Mouse (Mus musculus) layer of hippocampus, postnatal 10 days (tissue): ENCODE measurements around the gene Lix1l. TPM values are rescaled to one million over a fixed set of nuclear protein-coding genes. Genes with fewer than 3 reads are reported as not detected.
"Not testable (repeated sequence)": the region's sequence is repeated elsewhere in the genome, so short reads cannot be mapped to it uniquely, and the experiment has no call there.

Experiments
- DNase-seq, 2 experiments: peaks; one replicate each; pipeline ENCODE4 v3.0.0; 2021; ENCODE audit warnings: low spot score in 2 of 2
- total RNA-seq, 2 experiments: library from RNA; stranded (reverse); gene quantifications; 2 replicates each; pipeline ENCODE4 v1.2.3; 2021

The Lix1l gene
- total RNA-seq, 2 experiments from 2014 or later, result 40.8 to 44.5 TPM

DNA sequence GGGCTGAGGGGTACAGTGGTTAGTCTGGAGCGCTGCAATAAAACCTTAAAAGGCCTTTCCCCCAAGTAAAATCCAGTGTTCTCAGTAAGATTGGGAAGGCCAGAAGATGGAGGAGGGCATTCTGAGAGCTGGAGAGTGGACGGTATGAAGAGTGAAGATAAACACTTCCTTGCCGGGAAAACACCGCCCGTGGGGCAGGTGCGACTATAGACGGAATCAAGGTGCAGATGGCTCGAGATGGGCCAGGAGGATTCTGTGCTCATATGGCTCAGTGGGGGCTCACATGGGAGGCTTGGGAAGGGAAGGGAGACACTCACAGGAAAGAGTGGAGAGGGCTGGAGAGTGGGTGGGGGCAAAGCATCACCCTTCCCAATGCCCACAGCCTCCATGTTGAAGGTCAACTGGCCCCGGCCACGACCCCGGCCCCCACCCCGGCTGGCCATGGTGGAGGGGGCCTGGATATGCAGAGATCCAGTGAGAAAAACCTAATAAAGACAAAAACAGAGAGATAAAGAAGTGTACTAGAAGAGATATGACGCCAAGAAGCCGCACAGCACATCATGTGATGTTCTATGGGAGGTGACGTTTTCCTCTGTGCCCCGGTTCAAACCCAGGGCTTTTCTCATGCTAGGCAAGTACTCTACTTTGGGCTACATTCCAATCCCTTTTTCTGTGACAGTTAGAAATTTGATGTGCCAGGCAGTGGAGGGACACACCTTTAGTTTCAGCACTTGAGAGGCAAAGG lies 19.0 kb upstream of the Lix1l start:
- DNase-seq, result no peak

DNA sequence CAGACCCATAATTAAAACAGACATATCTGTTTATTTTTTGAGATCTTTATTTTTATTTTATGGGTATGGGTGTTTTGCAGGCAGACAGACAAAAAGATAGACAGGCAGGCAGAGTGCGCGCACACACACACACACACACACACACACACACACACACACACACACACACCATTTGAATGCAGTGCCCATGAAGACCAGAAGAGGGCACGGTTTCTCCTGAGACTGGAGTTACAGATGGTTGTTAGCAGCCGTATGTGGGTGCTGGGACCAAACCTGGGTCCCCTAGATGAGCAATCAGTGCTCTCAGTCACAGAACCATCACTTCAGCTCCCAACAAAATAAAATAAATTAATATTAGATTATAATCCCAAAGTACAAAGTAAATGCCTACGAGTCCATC lies 17.6 kb upstream of the Lix1l start:
- no peak for DNase-seq

GRCm38 (mm10) chr3:96590657-96591056 lies 10.3 kb upstream of the Lix1l start:
- DNase-seq, result no peak

DNA sequence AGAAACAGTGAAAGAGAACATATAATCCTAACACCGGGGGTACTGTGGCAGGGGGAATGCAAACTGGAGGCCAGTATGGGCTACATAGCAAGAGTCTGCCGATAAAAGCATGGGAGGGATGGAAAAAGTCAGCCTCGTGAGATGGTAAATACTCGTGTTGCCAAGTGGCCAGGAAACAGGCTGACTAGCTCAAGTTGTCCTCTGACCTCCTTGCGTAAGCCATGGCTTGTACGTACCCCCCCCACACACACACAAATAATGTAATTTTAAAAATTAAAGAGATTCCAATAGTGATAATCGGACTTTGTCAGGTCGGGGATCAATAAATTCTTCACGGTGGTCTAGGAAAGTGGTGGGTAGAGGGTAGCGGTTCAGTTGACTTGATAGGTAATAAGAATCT lies 7.6 kb upstream of the Lix1l start:
- no peak for DNase-seq

DNA sequence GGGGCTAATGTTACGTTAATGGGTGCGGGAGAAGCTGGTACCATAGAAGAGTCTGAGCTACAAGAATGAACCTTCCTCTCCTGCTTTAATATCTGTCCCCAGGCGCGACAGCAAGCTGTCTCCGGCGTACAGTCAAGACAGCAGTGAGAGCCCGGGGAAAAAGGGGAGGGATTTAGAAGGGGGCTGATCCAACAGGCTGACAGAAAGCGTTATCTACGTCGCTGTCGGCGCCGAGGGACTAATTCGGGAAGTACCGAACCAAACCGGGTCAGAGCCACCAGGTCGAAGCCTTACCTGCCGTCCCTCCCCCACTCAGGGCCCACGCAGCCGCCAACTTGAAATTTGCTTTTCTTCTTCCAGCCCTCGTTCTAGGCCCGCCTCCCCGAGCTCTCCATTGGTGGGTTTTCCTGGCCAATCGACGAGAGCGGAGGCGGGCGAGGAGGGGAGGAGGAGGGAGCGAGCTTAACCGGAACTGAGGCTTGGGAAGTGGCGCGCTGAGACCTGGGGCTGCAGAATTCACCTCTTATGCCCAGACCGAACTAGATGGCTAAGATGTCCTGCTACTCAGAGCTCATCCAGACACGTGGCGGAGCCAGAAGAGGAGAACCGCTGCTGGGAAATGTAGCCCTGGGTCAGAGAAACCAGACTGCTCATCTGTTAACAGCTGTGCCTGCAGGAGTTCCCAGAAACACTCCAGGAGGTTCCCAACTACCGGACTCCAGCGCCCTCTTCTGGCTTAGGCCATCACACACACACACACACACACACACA lies 7.0 kb upstream of the Lix1l start, which contains the start of gene Polr3gl:
TSS of gene Polr3gl (minus strand) at position 392 of the 771 bp plus-strand sequence.
- peak; percentile 93 to 95 for DNase-seq

DNA sequence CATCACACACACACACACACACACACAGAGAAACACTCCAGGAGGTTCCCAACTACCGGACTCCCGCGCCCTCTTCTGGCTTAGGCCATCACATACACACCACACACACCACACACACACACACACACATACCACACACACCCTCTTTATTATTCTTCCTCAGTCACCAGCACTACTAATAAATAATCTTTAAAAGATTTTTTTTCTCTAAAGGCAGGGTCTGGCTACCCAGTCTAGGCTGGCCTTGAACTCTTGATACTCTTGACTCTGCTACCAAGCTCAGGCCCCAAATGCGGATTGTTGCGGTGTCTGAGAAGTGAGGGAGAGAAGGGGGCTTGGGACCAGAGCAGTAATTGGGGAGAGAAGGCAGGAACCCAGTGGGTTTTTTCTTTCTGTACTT lies 6.1 kb upstream of the Lix1l start:
- no peak for DNase-seq

GRCm38 (mm10) chr3:96595661-96596060 lies 5.3 kb upstream of the Lix1l start:
- DNase-seq, result no peak

GRCm38 (mm10) chr3:96596228-96596707 lies 4.7 kb upstream of the Lix1l start, which contains the start of gene Ankrd34a:
Gene Ankrd34a (plus strand): TSS chr3:96596636.
- peak; percentile 71 to 79 for DNase-seq

DNA sequence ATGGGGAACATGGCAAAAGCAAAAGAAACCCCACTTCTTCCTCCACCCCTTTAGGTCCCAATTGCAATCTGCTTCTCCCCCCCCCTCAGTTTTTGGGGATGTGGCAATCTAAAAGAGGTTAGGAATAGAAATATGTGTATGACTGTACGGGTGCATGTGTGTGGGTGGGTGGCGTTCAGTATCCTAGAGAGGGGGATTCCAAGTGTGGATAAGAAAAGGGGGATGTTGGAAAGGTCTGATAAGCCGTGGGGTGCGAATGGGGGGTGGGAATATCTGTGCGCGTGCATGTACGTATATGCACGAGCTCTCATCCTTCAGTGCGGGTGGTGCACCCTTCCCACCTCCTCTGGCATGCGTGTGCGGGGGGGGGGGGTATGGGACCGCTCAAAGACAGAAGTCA lies 4.1 kb upstream of the Lix1l start:
- peak in 1 of 2 experiments; percentile 46 for DNase-seq

GRCm38 (mm10) chr3:96597435-96597891 lies 3.5 kb upstream of the Lix1l start:
- peak; percentile 56 to 57 for DNase-seq

DNA sequence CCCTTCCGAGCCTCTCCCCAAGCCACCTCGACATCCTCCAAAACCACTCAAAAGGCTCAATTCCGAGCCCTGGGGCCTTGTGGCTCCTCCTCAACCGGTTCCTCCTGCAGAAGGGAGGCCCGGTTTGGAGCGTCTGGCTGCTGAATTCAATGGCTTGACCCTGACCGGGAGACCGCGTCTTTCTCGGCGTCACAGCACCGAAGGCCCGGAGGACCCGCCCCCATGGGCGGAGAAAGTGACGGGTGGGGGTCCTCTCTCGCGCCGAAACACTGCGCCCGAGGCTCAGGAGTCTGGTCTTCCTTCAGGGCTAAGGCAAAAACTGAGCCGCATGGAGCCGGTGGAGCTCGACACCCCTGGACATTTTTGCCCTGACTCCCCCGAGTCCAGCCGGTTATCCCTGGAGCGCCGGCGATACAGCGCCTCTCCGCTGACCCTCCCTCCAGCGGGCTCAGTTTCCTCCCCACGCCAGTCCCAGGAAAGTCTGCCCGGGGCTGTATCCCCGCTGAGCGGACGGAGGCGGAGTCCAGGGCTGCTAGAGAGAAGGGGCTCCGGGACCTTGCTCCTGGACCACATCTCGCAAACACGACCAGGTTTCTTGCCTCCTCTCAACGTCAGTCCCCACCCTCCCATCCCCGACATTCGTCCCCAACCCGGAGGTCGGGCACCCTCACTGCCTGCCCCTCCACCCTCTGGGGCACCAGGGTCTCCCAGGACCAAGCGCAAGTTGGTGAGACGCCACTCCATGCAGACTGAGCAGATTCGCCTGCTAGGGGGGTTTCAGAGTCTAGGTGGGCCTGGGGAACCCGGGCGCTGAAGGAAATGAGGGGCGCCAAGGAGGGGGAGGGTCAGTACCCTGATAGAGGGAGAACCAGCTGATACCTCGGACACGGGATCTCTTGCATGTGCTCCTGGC lies 2.5 kb upstream of the Lix1l start:
- peak; percentile 67 to 73 for DNase-seq

GRCm38 (mm10) chr3:96599069-96599393 lies 1.9 kb upstream of the Lix1l start:
- DNase-seq, result no peak

DNA sequence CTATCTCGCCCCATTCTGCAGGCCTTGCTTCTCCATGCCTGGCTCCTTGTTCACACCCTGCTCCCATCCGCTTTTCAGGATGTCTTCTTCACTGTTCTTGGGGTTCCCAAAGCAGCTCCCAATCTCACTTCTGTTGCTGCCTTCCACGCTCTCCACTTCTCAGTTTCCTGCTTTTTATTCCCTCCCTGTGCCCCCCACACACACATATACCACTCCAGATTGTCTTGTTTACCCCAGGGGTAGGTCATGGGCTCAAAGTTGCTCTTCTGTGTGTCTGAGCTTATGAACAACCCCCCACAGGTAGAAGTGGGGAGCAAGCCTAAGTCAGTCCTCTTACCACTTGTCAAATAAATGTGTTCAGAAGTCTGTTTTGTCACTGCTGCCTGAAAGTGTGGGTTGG lies 1.5 kb upstream of the Lix1l start:
- DNase-seq, result no peak

DNA sequence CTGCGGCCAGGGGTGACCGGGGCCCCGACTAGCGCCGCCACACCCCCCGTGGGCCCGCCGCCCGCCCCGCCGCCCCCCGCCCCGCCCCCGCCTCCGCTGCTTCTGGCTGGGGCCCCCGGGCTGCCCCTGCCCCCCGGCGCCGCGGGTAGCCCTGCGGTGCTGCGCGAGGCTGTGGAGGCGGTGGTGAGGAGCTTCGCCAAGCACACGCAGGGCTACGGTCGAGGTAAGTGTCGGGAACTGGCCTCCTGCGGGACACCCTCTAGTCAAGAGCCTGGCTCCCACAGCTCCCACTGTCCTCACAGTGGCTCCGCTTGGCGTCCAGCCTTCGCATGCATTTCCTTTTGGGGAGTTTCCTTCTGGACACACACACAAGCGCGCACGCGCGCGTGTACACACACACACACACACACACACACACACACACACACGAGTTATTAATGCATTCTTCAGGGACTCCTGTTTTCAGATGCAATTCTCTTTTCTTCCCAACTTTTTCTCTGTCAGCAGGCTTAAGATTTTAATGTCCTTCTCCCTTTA lies 370 bp downstream of the Lix1l start:
- DNase-seq, result peak; percentile 63 to 74

- peak in 1 of 2 experiments; percentile 48 for DNase-seq
These were observed 1.2 kb downstream of the Lix1l start for GRCm38 (mm10) chr3:96601941-96602703.

DNA sequence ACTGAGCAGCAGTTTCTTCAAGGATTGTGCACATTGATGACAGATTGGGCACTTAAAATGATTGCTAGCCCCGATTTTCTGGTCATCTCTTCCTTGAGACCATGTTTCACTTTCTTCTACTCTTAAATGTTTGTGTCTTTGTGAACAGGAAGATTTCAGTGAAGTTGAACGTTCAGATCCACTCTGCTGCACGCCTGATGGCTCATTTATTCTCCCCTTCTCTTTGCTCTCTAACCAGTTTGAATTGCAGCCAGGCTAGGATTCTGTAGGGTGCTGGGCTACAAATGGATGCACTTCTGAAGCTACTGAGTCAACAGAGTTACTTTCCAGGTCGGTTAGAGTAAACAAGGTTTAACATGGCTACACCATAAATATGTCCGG lies 1.7 kb downstream of the Lix1l start:
- no peak for DNase-seq

- DNase-seq, result peak in 1 of 2 experiments; percentile 34
These were observed 2.4 kb downstream of the Lix1l start for GRCm38 (mm10) chr3:96603311-96603710.

- DNase-seq, result not testable (repeated sequence)
These were observed 5.1 kb downstream of the Lix1l start for GRCm38 (mm10) chr3:96606007-96606406.

- DNase-seq, result no peak
These were observed 5.7 kb downstream of the Lix1l start for GRCm38 (mm10) chr3:96606618-96607017.

DNA sequence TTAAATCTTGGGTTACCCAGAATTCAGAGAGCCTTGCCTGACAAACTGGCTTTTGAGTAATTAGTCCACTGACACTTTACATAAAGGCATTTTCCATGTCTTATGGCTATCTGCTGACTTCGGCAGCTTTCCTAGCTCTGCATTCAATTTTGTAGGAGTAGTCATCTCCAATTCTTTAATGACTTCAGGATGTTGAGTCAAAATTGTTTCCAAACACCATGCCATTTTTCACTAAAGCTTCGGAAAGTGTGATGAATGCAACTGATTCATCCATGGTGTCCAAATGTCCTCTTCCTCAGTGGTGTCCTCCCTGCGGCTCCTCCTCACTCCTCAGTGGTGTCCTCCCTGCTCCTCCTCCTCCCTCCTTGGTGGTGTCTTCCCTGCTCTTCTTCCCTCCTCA lies 17.0 kb downstream of the Lix1l start:
- no peak for DNase-seq
